Mouse (Mus musculus) hindbrain, postnatal 0 days (tissue): ENCODE results near the gene Ngdn. TPM values are rescaled to one million over a fixed set of nuclear protein-coding genes. Genes with fewer than 3 reads are reported as not detected.

Experiments used
- ATAC-seq: fragments of 200-750 bp; cut with Nextera tagmentation; 2 replicates; pipeline ENCODE4 v1.8.0; 2017; ENCODE audit warnings: mild to moderate bottlenecking, moderate TSS enrichment, moderate library complexity
- DNase-seq: peaks from one replicate; pipeline ENCODE4 v3.0.0-alpha.2; 2015; ENCODE audit warnings: low spot score
- H3K27ac ChIP-seq: fragments of 300-500 bp; sonication (generic); 2 replicates; pipeline ENCODE4 v1.5.1; 2014; ENCODE audit warnings: mild to moderate bottlenecking
- H3K27me3 ChIP-seq: fragments of 300-500 bp; sonication (generic); 2 replicates; pipeline ENCODE4 v1.6.1; 2014; ENCODE audit warnings: low read length, mixed read lengths; ENCODE audit not compliant: insufficient read depth
- H3K36me3 ChIP-seq: fragments of 300-500 bp; sonication (generic); 2 replicates; pipeline ENCODE4 v1.6.1; 2014; ENCODE audit warnings: low read length, mixed read lengths; ENCODE audit not compliant: insufficient read depth
- H3K4me1 ChIP-seq: fragments of 300-500 bp; sonication (generic); 2 replicates; pipeline ENCODE4 v1.6.1; 2014; ENCODE audit warnings: antibody characterized with exemption, low read length, mixed read lengths; ENCODE audit not compliant: insufficient read depth
- H3K4me2 ChIP-seq: fragments of 300-500 bp; sonication (generic); 2 replicates; pipeline ENCODE4 v1.6.1; 2014; ENCODE audit warnings: low read depth, mild to moderate bottlenecking, low read length, moderate library complexity, mixed read lengths
- H3K4me3 ChIP-seq: fragments of 300-500 bp; sonication (generic); 2 replicates; pipeline ENCODE4 v1.5.1; 2014; ENCODE audit warnings: low read length
- H3K9ac ChIP-seq: fragments of 300-500 bp; sonication (generic); replicated peaks from 2 replicates; pipeline ENCODE4 v1.6.1; 2014; ENCODE audit warnings: mild to moderate bottlenecking, low read length, moderate library complexity, mixed read lengths
- H3K9me3 ChIP-seq: fragments of 300-500 bp; sonication (generic); 2 replicates; pipeline ENCODE4 v1.6.1; 2016; ENCODE audit warnings: low read length, mixed read lengths
- CTCF ChIP-seq: IDR thresholded peaks from 2 replicates; pipeline ENCODE4 v1.5.1; 2016; ENCODE audit warnings: antibody characterized with exemption, control low read depth, low read depth
- WGBS: fragments of 180-500 bp; shearing (Covaris S2); extraction: QIAGEN DNeasy Blood & Tissue Kit; methylation state at CpG from one replicate; pipeline ENCODE4 v1.1.7; 2014; 5-methylcytosine and 5-hydroxymethylcytosine counted together
- polyA plus RNA-seq: library from polyadenylated mRNA; unstranded; fragments of >200 nt; fragmentation: Nextera tagmentation; extraction: Ambion mirVana; gene quantifications from 2 replicates; pipeline ENCODE4 v1.2.1, GENCODE M21; 2015
- total RNA-seq: library from RNA; depleted of rRNA; stranded (reverse); fragments of >200 nt; gene quantifications from 2 replicates; pipeline ENCODE4 v1.2.3, GENCODE M21; 2014

Gene Ngdn
- total and polyA plus RNA-seq, 2 experiments from 2014 or later: 25.4 to 53.2 TPM

DNA sequence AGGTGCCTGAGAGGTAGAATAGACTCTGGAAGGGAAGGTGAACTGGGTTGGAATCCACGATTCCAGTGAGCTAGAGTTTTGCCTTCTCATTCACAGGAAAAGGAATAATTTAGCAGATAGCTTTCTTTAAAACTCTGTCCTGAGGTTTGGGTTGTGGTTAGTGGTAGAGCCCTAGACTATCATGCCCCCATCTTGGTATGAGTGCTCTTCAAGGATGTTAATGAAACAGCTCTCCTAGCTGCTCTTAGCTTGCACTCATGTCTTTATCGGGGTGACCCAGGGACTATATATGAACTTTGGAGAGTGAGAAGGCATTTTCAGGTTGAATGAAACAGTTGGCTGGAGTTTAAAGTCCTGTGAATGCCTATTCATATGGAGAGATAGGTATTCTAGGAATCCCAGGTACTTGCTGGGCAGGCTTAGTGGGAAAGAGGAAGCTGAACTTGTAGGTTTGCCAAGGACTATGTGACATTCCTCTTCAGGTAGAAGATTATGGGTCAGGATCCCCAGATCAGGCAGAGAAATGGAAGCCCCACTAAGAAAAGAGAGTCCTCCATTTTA is 32.8 kb downstream of the Ngdn start:
- DNase-seq (no peak), ATAC-seq (no peak)
- Histone ChIP-seq H3K27me3 (no peaks in the 10 kb centered on the region), H3K36me3 (no peaks in the 10 kb centered on the region), H3K4me2 (no peak overlapping the region), H3K4me1 (0 out of 2 replicates have a peak, but pooled peaks cover 8% of the 10 kb centered on the region), H3K9me3 (no peaks in the 10 kb centered on the region), H3K27ac (no peak overlapping the region), H3K9ac (no peak overlapping the region), H3K4me3 (no peak overlapping the region)
- TF ChIP-seq CTCF: no peak
- WGBS: 90% methylated on average over 2 of the region's 2 CpGs

DNA sequence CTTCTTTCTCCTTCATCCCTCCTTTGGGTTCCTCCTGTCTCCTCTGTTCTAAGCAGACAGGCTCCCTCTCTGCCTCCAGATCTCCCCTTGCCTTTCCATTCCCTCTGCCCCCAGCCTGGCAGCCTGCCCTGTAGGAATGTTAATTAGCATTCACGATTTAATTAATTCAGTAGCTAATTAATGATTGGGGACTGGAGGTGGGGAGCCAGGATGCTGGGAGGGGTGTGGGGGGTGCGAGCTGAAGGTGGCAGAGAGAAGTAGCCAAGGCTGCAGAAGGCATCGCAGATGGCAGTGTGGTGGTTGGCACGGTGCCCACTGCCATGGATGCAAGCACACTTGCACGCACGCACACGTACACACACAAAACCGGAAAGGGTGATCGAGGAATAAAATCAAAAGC is 37.2 kb downstream of the Ngdn start:
- Histone ChIP-seq H3K27ac (peak overlapping the region; percentile 97), H3K4me3 (0 out of 2 replicates have a peak overlapping the region, but pooled peaks have one; percentile 2)
- 5% methylated on average over 9 of the region's 9 CpGs for WGBS

GRCm38 (mm10) chr14:55053050-55053449 is 37.8 kb downstream of the Ngdn start:
- Histone ChIP-seq H3K27me3 (no peaks in the 10 kb centered on the region), H3K4me1 (peaks cover 33% of the 10 kb centered on the region), H3K9me3 (no peaks in the 10 kb centered on the region), H3K4me3 (peak overlapping the region; percentile 33; the same call in 1 of the 2 replicates), H3K27ac (peak overlapping the region; percentile 97), H3K36me3 (no peaks in the 10 kb centered on the region), H3K9ac (peak overlapping the region; percentile 24; the same call in 1 of the 2 replicates), H3K4me2 (peak overlapping the region; percentile 58)
- ATAC-seq (no peak), DNase-seq (peak; percentile 71)
- TF ChIP-seq CTCF: no peak
- 24% methylated on average over 4 of the region's 4 CpGs for WGBS

More for the DNA sequence above, 37.2 kb downstream of the Ngdn start:
- no peak for TF ChIP-seq CTCF
- ATAC-seq (peak; percentile 30), DNase-seq (peak; percentile 94)
- no peaks in the 10 kb centered on the region for H3K9me3 ChIP-seq
- no peaks in the 10 kb centered on the region for H3K36me3 ChIP-seq
- peaks cover 31% of the 10 kb centered on the region for H3K4me1 ChIP-seq
- H3K27me3 ChIP-seq: no peaks in the 10 kb centered on the region
- H3K4me2 ChIP-seq: peak overlapping the region; percentile 58
- H3K9ac ChIP-seq: peak overlapping the region; percentile 24; the same call in 1 of the 2 replicates

GRCm38 (mm10) chr14:55053708-55054190 is 38.5 kb downstream of the Ngdn start:
- DNase-seq (peak; percentile 94), ATAC-seq (peak; percentile 89)
- Histone ChIP-seq H3K27me3 (no peaks in the 10 kb centered on the region), H3K4me3 (peak overlapping the region; percentile 33), H3K4me1 (peaks cover 33% of the 10 kb centered on the region), H3K4me2 (peak overlapping the region; percentile 58), H3K9ac (peak overlapping the region; percentile 58), H3K9me3 (no peaks in the 10 kb centered on the region), H3K36me3 (no peaks in the 10 kb centered on the region), H3K27ac (peak overlapping the region; percentile 97)
- TF ChIP-seq CTCF: no peak
- WGBS: 32% methylated on average over 17 of the region's 17 CpGs

GRCm38 (mm10) chr14:55054191-55054749 is 39.0 kb downstream of the Ngdn start:
- Histone ChIP-seq H3K4me2 (peak overlapping the region; percentile 58), H3K9me3 (no peaks in the 10 kb centered on the region), H3K36me3 (no peaks in the 10 kb centered on the region), H3K27me3 (no peaks in the 10 kb centered on the region), H3K4me1 (peaks cover 33% of the 10 kb centered on the region), H3K27ac (peak overlapping the region; percentile 97), H3K4me3 (peak overlapping the region; percentile 33), H3K9ac (peak overlapping the region; percentile 58)
- DNase-seq: peak; percentile 86
- WGBS: 20% methylated on average over 10 of the region's 10 CpGs
- no peak for TF ChIP-seq CTCF
- peak; percentile 54 for ATAC-seq

DNA sequence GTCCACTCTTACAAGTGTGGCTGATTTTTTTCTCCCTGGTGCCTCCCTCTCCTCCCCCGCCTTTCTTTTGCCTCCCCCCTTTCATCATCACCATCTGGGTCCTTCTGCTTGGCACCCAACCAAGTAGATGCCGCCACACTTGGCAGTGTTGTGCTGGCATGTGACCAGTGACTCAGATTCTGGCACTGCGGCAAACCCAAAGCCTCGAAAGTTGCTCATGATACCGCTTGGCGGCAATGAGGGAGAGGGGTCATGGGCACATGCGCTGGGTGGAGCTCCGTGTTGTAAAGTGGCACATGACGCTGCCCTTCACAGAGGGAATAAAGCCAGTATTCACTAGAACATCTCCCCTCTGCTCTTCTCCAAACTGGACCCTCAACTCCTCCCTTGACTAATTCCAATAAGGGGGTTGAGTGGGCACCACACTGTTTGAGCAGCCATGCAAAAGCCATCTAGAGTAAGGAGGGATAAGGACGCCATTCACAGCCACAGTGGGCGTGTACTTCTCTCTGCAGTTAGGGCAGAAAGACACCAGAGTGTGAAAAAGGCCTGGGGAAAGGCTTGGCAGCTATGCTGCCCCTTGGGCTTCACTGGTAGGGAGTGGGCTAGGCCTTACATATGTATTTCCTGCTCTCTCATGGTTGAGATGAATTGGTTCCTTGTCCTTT is 40.0 kb downstream of the Ngdn start:
- Histone ChIP-seq H3K36me3 (no peaks in the 10 kb centered on the region), H3K9me3 (no peaks in the 10 kb centered on the region), H3K4me3 (peak overlapping the region; percentile 4; the same call in 1 of the 2 replicates), H3K9ac (peak overlapping the region; percentile 6; the same call in 1 of the 2 replicates), H3K27ac (peak overlapping the region; percentile 97), H3K27me3 (no peaks in the 10 kb centered on the region), H3K4me1 (peaks cover 34% of the 10 kb centered on the region), H3K4me2 (peak overlapping the region; percentile 58)
- peak; percentile 69 for TF ChIP-seq CTCF
- ATAC-seq: peak; percentile 74
- DNase-seq: peak; percentile 95
- WGBS: 34% methylated on average over 11 of the region's 11 CpGs
